Mouse (Mus musculus) stomach, embryonic 14.5 days (tissue): ENCODE measurements at regions not wholly inside any gene's neighbourhood (a gene's known extent, or its start where the extent isn't known, plus 50 kb on each side); places are given as distances from the start of the nearest gene placed in this dataset.

Experiments used
- ATAC-seq: fragments of 200-750 bp; cut with Nextera tagmentation; 2 replicates; pipeline ENCODE4 v1.8.0; 2017; ENCODE audit warnings: low read depth, moderate TSS enrichment; ENCODE audit not compliant: insufficient number of reproducible peaks, insufficient read depth, low FRiP score
- H3K27ac ChIP-seq: fragments of 300-500 bp; sonication (generic); 2 replicates; pipeline ENCODE4 v1.5.1; 2014; ENCODE audit warnings: mild to moderate bottlenecking, low read length, moderate library complexity, mixed read lengths
- H3K27me3 ChIP-seq: fragments of 300-500 bp; sonication (generic); 2 replicates; pipeline ENCODE4 v1.6.1; 2014; ENCODE audit warnings: low read length, control low read depth, mixed read lengths; ENCODE audit not compliant: control insufficient read depth, insufficient read depth
- H3K36me3 ChIP-seq: fragments of 300-500 bp; sonication (generic); 2 replicates; pipeline ENCODE4 v1.6.1; 2014; ENCODE audit warnings: mild to moderate bottlenecking, control low read depth, low read length, moderate library complexity, mixed read lengths; ENCODE audit not compliant: control insufficient read depth, insufficient read depth
- H3K4me1 ChIP-seq: fragments of 300-500 bp; sonication (generic); 2 replicates; pipeline ENCODE4 v1.6.1; 2014; ENCODE audit warnings: low read length, control low read depth, mixed read lengths; ENCODE audit not compliant: control insufficient read depth, insufficient read depth
- H3K4me2 ChIP-seq: fragments of 300-500 bp; sonication (generic); replicated peaks from 2 replicates; pipeline ENCODE4 v1.6.1; 2014; ENCODE audit warnings: low read depth, low read length, control low read depth
- H3K4me3 ChIP-seq: fragments of 300-500 bp; sonication (generic); 2 replicates; pipeline ENCODE4 v1.5.1; 2014; ENCODE audit warnings: low read depth, low read length, control low read depth
- H3K9ac ChIP-seq: fragments of 300-500 bp; sonication (generic); replicated peaks from 2 replicates; pipeline ENCODE4 v1.6.1; 2014; ENCODE audit warnings: low read depth, mild to moderate bottlenecking, control low read depth, low read length, moderate library complexity, mixed read lengths
- H3K9me3 ChIP-seq: fragments of 300-500 bp; sonication (generic); 2 replicates; pipeline ENCODE4 v1.6.1; 2016; ENCODE audit warnings: low read depth, low read length, control low read depth; ENCODE audit not compliant: control insufficient read depth
- WGBS: fragments of 180-500 bp; shearing (Covaris S2); extraction: QIAGEN DNeasy Blood & Tissue Kit; methylation state at CpG from one replicate; pipeline ENCODE4 v1.1.7; 2014; 5-methylcytosine and 5-hydroxymethylcytosine counted together

DNA sequence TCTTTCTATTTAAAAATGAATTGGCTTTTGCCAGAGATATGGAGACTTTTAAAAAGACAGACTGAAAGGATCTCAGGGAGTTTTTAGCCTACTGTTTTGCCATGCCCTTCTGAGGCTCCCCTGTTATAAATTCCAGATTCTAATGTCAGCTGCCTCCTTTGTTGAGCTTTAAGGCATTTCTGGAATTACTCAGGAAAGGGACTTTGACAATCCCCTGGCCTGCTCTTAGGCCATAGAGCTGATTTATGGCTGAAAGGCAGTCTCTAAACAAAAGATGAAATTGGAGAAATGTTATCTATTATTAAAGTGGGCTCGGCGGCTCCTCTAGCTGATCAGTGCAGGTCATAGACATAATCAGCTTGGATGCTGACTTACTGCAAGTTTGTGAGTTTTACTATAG, 231.0 kb upstream of the Rbms1 start:
- Histone ChIP-seq H3K27ac (no peak overlapping the region), H3K4me1 (no peaks in the 10 kb centered on the region), H3K9ac (no peak overlapping the region), H3K4me2 (no peak overlapping the region), H3K27me3 (no peaks in the 10 kb centered on the region), H3K4me3 (no peak overlapping the region), H3K9me3 (no peaks in the 10 kb centered on the region), H3K36me3 (no peaks in the 10 kb centered on the region)
- no peak for ATAC-seq
- WGBS = 28% methylated on average over 2 of the region's 2 CpGs

DNA sequence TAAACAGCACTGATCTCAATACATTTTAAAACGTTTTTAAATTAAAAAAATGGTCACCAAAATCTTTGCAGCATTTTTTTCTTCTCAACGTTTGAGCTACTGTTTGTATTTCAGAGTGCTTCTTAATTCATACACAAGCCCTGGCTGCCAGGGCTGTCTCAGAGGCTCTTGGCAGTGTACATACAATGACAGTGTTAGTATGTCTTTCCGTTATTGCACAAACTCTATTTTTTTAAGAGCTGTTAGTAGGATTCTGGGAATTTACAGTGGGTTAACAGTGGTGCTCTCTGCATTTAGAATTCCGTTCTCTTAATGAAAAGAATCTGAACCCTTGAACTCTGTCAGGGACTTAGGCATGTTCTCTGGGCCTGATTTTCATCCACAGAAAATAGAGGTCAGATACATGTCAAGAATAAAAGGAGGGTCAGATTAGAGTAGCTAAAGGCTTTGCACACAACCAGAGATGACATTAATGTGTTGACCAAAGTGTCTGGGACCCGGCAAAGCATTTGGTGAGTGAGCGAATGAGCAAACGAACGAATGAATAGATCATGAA, 219.5 kb upstream of the Rbms1 start:
- no peak for ATAC-seq
- Histone ChIP-seq H3K36me3 (no peaks in the 10 kb centered on the region), H3K4me2 (no peak overlapping the region), H3K9ac (no peak overlapping the region), H3K27me3 (no peaks in the 10 kb centered on the region), H3K4me1 (no peaks in the 10 kb centered on the region), H3K27ac (no peak overlapping the region), H3K4me3 (no peak overlapping the region), H3K9me3 (no peaks in the 10 kb centered on the region)
- 31% methylated on average over 8 of the region's 8 CpGs for whole genome bisulfite sequencing

DNA sequence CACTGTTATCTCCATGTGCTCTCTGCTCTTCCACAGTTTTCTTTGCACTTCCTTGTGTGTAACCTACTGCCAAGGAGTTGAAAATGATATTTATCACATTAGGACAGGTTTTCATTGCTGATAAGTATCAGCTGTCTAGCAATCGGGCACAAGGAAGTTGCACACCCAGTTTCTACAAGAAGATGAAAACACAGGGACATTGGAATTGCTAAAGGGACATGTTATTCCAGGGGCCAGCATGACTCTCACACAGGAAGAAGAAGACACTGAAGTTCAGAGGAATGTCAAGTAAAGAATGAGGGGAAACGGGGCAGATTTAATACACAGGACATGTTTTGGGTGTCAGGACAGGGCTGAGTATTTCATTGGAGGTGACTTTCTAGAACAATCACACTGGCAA, 214.8 kb upstream of the Rbms1 start:
- Histone ChIP-seq H3K36me3 (no peaks in the 10 kb centered on the region), H3K4me3 (no peak overlapping the region), H3K4me2 (no peak overlapping the region), H3K27ac (no peak overlapping the region), H3K27me3 (no peaks in the 10 kb centered on the region), H3K9me3 (no peaks in the 10 kb centered on the region), H3K9ac (no peak overlapping the region), H3K4me1 (no peaks in the 10 kb centered on the region; the same call in 1 of the 2 replicates)
- ATAC-seq = no peak
- 49% methylated on average over 2 of the region's 2 CpGs for WGBS

DNA sequence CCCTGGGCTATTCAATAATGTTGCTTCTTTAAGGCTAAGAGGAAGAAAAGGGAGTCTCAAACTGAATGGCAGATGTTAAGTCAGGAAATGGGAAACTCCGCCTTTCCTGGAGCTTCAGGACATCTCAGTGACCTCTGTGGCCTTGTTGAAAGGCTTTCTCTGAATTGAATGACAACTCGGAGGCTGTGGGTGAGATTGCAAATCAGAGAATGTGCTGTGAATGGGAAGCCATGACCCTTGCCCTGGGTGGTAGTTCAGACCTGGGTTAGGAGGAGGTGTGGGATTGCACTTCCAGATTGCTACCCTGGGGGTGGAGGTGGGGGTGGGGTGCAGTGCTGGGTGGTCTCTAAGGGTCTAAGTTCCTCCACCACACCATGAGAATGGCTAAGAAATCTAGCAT, 213.8 kb upstream of the Rbms1 start:
- H3K4me3 ChIP-seq = no peak overlapping the region
- no peak overlapping the region for H3K4me2 ChIP-seq
- H3K27me3 ChIP-seq = no peaks in the 10 kb centered on the region
- peak overlapping the region; percentile 21; the same call in 1 of the 2 replicates for H3K27ac ChIP-seq
- WGBS = 16% methylated on average over 2 of the region's 2 CpGs
- ATAC-seq = no peak
- no peak overlapping the region for H3K9ac ChIP-seq
- no peaks in the 10 kb centered on the region; the same call in 1 of the 2 replicates for H3K4me1 ChIP-seq
- H3K9me3 ChIP-seq = no peaks in the 10 kb centered on the region
- no peaks in the 10 kb centered on the region for H3K36me3 ChIP-seq

DNA sequence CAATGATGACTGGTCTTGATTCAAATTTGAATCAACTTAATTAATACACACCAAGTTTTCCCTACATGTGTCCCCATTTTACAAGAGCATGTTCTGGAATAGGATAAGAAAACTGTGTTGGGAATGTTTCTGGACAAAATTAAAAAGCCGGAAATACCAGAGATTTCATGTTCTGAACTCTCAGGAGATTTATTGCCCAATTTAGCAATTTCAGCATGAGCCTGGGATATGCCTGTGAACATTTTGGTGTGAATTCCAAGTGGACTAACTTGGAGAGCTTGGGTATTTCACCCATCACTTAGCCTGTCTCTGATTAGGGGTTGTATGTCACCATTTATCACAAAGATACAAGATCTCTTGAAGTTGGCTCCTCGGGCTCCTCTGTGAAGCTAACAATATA, 210.6 kb upstream of the Rbms1 start:
- no peak overlapping the region for H3K9ac ChIP-seq
- no peak overlapping the region for H3K27ac ChIP-seq
- WGBS = 36% methylated on average over 2 of the region's 2 CpGs
- no peaks in the 10 kb centered on the region; the same call in 1 of the 2 replicates for H3K4me1 ChIP-seq
- H3K4me2 ChIP-seq = no peak overlapping the region
- H3K9me3 ChIP-seq = no peaks in the 10 kb centered on the region
- H3K36me3 ChIP-seq = no peaks in the 10 kb centered on the region
- H3K27me3 ChIP-seq = no peaks in the 10 kb centered on the region
- ATAC-seq = no peak
- H3K4me3 ChIP-seq = no peak overlapping the region

DNA sequence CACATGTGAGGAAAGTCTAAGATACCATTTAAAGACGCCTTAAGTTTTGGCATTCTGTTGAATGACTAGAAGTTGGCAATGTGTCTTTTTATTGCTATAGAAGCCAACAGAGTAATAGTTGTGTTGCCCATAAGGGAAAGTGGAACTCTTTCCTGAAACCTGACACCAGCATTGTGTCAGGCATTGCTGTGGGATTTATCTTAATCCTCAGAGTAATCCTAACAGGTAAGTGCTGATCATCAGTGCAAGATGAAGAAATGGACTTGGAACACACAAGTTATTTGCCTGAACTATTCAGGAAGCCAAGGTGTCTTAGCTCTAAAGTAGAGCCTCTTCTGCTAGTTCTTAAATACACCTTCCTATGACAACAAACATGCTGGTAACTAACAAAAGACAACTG, 198.3 kb upstream of the Rbms1 start:
- Histone ChIP-seq H3K27me3 (no peaks in the 10 kb centered on the region), H3K9ac (no peak overlapping the region)
- no peak for ATAC-seq

DNA sequence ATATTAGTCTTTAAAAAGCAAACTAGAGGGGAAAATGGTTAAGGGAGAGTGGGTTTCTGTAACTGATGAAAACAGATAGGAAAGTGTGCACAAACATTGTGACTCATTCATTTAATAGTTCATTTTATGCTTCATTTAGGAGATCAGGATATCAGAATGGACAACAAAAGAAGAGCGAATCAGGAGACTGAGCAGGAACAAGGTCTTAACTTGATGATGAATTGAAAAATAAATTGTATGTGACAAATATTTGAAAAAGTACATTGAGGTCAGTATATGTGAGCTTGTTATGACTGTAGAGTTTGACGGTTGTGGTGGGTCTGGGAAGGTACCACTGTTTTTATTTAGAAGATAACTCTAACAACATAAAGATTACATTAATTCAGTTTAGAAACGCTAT, 196.8 kb upstream of the Rbms1 start:
- WGBS = 73% methylated on average over 3 of the region's 3 CpGs
- Histone ChIP-seq H3K9me3 (no peaks in the 10 kb centered on the region), H3K9ac (no peak overlapping the region), H3K4me2 (no peak overlapping the region), H3K36me3 (no peaks in the 10 kb centered on the region), H3K4me1 (no peaks in the 10 kb centered on the region), H3K27ac (no peak overlapping the region), H3K27me3 (no peaks in the 10 kb centered on the region), H3K4me3 (no peak overlapping the region)
- no peak for ATAC-seq

More for the DNA sequence above, 198.3 kb upstream of the Rbms1 start:
- Histone ChIP-seq H3K4me2 (no peak overlapping the region), H3K4me1 (no peaks in the 10 kb centered on the region), H3K27ac (no peak overlapping the region), H3K36me3 (no peaks in the 10 kb centered on the region), H3K9me3 (no peaks in the 10 kb centered on the region), H3K4me3 (no peak overlapping the region)
- WGBS = 90% methylated on average over 1 of the region's 1 CpGs

DNA sequence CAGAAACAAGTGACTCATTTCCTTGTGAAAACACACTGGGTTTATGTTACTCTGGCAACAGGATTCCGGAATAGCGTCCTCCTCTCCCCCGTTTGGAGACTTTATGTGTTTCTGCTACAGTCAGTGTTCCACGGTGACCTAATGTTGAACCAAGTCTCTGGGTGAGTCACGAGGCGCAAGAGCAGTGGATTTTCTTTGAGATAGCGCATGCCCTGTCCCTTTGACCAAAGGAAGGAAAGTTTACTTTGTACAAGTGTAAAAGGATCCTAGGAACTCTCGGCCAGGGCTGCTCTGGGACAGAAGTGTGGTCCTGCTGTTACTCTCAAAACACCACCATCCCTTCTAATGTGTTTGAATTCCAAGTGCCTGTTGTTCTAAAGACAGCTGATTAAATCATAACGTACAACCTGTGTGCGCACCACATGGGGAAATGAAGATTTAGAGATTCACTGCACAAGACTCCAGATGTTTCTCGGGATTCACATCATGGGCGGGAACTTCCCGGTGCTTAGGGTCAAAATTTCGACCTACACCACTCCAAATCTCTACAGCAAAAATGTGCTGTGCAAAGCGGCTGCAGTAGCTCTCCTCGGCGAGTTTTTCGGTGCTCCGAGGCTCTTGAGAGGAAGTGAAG, 176.1 kb upstream of the Rbms1 start:
- H3K9ac ChIP-seq = no peak overlapping the region
- peak; percentile 85 for ATAC-seq

DNA sequence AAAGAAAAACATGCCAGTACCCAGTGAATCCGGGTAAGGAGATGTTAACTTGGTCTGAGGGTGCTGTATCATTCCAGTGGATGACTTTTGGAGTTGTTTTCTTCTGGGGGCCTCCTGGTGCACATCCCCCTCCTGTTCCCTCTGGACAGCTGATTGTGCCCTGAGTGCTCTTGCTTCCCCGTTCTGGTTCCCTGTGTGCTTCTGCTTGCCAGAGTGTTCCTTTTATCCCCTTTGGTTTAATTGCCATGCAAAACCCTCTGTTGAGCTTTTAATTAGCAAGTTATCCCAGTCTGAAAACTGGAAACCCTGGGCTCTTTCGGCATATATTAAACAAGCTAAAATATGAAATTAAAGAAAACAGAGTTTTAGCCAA, 175.6 kb upstream of the Rbms1 start:
- Histone ChIP-seq H3K27ac (peak overlapping the region; percentile 66; the same call in 1 of the 2 replicates), H3K36me3 (no peaks in the 10 kb centered on the region), H3K4me2 (peak overlapping the region; percentile 35), H3K9me3 (no peaks in the 10 kb centered on the region), H3K4me1 (peaks cover 16% of the 10 kb centered on the region), H3K4me3 (no peak overlapping the region), H3K9ac (no peak overlapping the region), H3K27me3 (no peaks in the 10 kb centered on the region)
- WGBS = 27% methylated on average over 3 of the region's 3 CpGs
- ATAC-seq = no peak

More for the DNA sequence above, 176.1 kb upstream of the Rbms1 start:
- Histone ChIP-seq H3K4me1 (peaks cover 16% of the 10 kb centered on the region), H3K9me3 (no peaks in the 10 kb centered on the region), H3K27ac (peak overlapping the region; percentile 86), H3K27me3 (no peaks in the 10 kb centered on the region), H3K4me2 (peak overlapping the region; percentile 35), H3K4me3 (peak overlapping the region; percentile 5; the same call in 1 of the 2 replicates), H3K36me3 (no peaks in the 10 kb centered on the region)
- whole genome bisulfite sequencing = 11% methylated on average over 19 of the region's 19 CpGs
